In the genomic region with DNA sequence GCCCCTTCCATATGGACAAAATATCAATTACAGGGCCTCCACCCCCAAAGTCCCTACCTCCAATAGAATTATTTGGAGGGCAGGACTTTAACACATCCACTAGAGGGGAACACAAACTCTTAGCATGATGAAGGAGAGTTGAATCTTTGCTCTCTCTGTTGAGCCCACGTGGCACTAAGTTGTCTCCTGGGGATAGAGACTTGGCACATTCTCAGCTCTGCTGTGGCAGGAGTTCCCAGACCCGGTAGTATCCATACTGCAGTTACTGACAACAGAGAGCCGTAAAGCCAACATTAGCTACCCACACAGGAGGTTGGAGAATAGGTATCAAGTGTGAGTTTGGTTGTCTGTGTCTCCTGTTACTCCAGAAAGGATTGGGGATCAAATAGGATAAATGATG, we compare ENCODE assay signal across 22 mouse cellular contexts.
"Had no signal": no experiment of that assay in that cellular context is flagged by ENCODE, and none has a peak within 500 bp of the region (broad histone marks: within the 10 kb centered on the region; RNA-seq: fewer than 3 reads in every experiment).

No protein-coding gene starts in this region.

- H3K9me3 ChIP-seq: limb, embryonic 12.5 days; limb, embryonic 15.5 days; megakaryocyte, embryonic 14.5 days; midbrain, embryonic 10.5 days; neural tube, embryonic 12.5 days; stomach, embryonic 15.5 days had no signal

- H3K9ac ChIP-seq: limb, embryonic 12.5 days; limb, embryonic 15.5 days; liver, embryonic 14.5 days; liver, postnatal 0 days; lung, embryonic 14.5 days; neural tube, embryonic 12.5 days; stomach, embryonic 15.5 days had no signal

- H3K27me3 ChIP-seq: limb, embryonic 12.5 days; limb, embryonic 15.5 days; megakaryocyte, embryonic 14.5 days; neural tube, embryonic 12.5 days; stomach, embryonic 15.5 days had no signal

- H3K4me2 ChIP-seq: limb, embryonic 12.5 days; limb, embryonic 15.5 days; liver, embryonic 11.5 days; lung, embryonic 14.5 days; neural tube, embryonic 12.5 days; stomach, embryonic 15.5 days had no signal

- H3K27ac ChIP-seq: kidney, postnatal 0 days; layer of hippocampus, adult 2 months; limb, embryonic 12.5 days; limb, embryonic 15.5 days; liver, embryonic 14.5 days; macrophage; midbrain, embryonic 10.5 days; neural tube, embryonic 12.5 days; stomach, embryonic 15.5 days had no signal

- H3K4me3 ChIP-seq: layer of hippocampus, adult 2 months; limb, embryonic 12.5 days; limb, embryonic 15.5 days; megakaryocyte, embryonic 14.5 days; midbrain, embryonic 10.5 days; neural tube, embryonic 12.5 days; stomach, embryonic 15.5 days had no signal

- H3K36me3 ChIP-seq: limb, embryonic 12.5 days; limb, embryonic 15.5 days; midbrain, embryonic 10.5 days; neural tube, embryonic 12.5 days; stomach, embryonic 15.5 days had no signal

- H3K4me1 ChIP-seq: limb, embryonic 12.5 days; limb, embryonic 15.5 days; megakaryocyte, embryonic 14.5 days; midbrain, embryonic 10.5 days; neural tube, embryonic 12.5 days; stomach, embryonic 15.5 days had no signal

- ATAC-seq: intestine, postnatal 0 days; liver, postnatal 0 days; lung, postnatal 0 days had no signal

- DNase-seq: kidney, adult 2 months; kidney, postnatal 25 days; liver, postnatal 0 days; lung, embryonic 14.5 days; midbrain, embryonic 14.5 days; retina, postnatal 1 day; right cerebral cortex, postnatal 25 days; spleen, adult 18-20 months; thymus, postnatal 25 days had no signal
